Mouse (Mus musculus): ENCODE measurements around the gene Mavs. TPM values are rescaled to one million over a fixed set of nuclear protein-coding genes. Genes with fewer than 3 reads are reported as not detected.

Mavs gene
- polyA plus RNA-seq, 1 experiment from 2014 or later = 14.1 TPM

DNA sequence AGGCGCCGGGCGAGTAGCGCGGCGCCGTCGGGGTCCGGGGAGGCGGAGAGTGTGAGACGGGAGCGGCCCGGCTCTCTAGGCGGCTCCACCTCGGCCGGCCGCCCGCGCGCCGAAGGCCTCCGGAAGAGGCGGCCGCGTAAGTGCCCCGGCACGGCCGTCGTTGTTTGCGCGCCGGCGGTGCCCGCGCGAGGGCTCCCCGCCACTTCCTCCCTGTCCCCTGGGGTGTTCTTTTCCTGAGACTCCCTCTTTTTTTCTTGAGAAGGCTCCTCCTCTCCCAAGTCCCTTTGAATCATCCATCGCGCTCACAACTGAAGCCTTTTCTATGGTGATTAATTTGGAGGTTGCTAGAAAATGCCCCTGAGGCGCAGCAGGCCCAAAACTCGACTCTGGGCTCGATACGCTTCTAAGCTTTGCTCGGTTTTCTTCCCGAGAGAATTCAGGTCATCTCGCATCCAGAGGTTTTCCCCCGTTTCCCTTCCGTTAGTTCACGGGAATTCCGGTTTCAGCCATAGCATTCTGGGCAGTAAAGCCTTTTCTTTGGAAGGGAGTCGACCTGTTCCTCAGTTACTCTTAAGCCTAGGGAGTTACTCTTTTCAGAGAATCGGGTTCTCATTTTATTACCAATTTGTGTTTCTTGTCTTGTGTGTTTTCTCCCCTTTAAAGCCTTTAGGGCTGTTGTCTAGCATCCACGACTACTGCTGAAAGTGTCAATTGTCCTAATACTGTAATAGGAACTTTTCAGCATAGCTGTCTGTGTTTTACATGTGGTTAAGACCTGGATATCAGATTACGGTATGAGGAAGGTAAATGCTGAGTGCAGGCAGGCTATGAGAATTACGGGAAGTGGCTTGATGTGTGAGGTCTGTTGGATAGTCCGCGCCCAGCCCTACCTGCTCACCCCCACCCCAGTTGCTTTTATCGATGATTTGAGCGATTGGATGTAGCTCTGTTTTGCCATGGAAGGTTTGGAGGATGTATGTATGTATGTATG is 29.1 kb downstream of the Mavs start:
- WGBS = under 1% methylated on average over 38 of the region's 59 CpGs
- H3K4me3 ChIP-seq (ENCODE audit: low read depth, low read length) = peak overlapping the region; percentile 82
- H3K27ac ChIP-seq (ENCODE audit: low read length) = peak overlapping the region; percentile 99
- H3K27me3 ChIP-seq (replicated peaks; ENCODE audit: insufficient read depth, low read length) = no peaks in the 10 kb centered on the region
- DNase-seq (ENCODE audit: low spot score) (peak; percentile 88), ATAC-seq (peak; percentile 83)
- TF ChIP-seq EP300 (IDR thresholded peaks at IDR 0.05) (no peak), CTCF (IDR thresholded peaks at IDR 0.05) (no peak)
- peak overlapping the region; percentile 51 for H3K4me2 ChIP-seq (replicated peaks; ENCODE audit: low read depth, low read length)
- peaks cover 7% of the 10 kb centered on the region; the same call in 1 of the 2 replicates for H3K4me1 ChIP-seq (ENCODE audit: insufficient read depth, low read depth, low read length)
- H3K36me3 ChIP-seq (ENCODE audit: insufficient read depth, low read length) = no peaks in the 10 kb centered on the region
- H3K9ac ChIP-seq (replicated peaks; ENCODE audit: low read depth) = peak overlapping the region; percentile 75
- H3K9me3 ChIP-seq (ENCODE audit: low read length) = no peaks in the 10 kb centered on the region

- H3K36me3 ChIP-seq (ENCODE audit: insufficient read depth, low read length) = no peaks in the 10 kb centered on the region
- no peak overlapping the region for H3K27ac ChIP-seq (ENCODE audit: low read length)
- H3K4me1 ChIP-seq (ENCODE audit: insufficient read depth, low read depth, low read length) = peaks cover 7% of the 10 kb centered on the region; the same call in 1 of the 2 replicates
- peak overlapping the region; percentile 51; the same call in 1 of the 2 replicates for H3K4me2 ChIP-seq (replicated peaks; ENCODE audit: low read depth, low read length)
- no peaks in the 10 kb centered on the region for H3K27me3 ChIP-seq (replicated peaks; ENCODE audit: insufficient read depth, low read length)
- ATAC-seq (no peak), DNase-seq (ENCODE audit: low spot score) (no peak)
- H3K9ac ChIP-seq (replicated peaks; ENCODE audit: low read depth) = no peak overlapping the region
- no peak overlapping the region for H3K4me3 ChIP-seq (ENCODE audit: low read depth, low read length)
- WGBS = 48% methylated on average over 6 of the region's 6 CpGs
- TF ChIP-seq CTCF (IDR thresholded peaks at IDR 0.05) (no peak), EP300 (IDR thresholded peaks at IDR 0.05) (no peak)
- no peaks in the 10 kb centered on the region for H3K9me3 ChIP-seq (ENCODE audit: low read length)
Measured at GRCm38 (mm10) chr2:131264027-131264426, 30.2 kb downstream of the Mavs start.

DNA sequence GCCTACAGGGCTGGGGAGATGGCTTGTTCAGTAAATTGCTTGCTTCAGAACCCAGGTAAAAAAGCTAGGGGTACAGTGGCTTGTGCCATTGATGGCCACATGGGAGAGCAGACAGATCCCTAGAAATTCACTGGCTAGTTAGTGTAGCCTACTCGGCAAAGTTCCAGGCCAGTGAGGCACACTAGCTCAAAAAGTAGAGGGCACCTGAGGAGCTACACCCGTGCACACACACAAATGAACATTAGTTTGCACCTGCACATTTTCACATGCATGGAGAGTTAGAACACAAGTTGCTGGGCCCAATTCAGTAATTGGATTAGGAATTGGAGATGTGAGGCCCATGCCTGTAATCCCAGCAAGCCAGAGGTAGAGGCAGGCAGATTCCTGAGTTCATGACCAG is 31.2 kb downstream of the Mavs start:
- peaks cover 7% of the 10 kb centered on the region; the same call in 1 of the 2 replicates for H3K4me1 ChIP-seq (ENCODE audit: insufficient read depth, low read depth, low read length)
- no peak overlapping the region for H3K4me2 ChIP-seq (replicated peaks; ENCODE audit: low read depth, low read length)
- no peak for ATAC-seq
- H3K27ac ChIP-seq (ENCODE audit: low read length) = no peak overlapping the region
- no peak overlapping the region for H3K9ac ChIP-seq (replicated peaks; ENCODE audit: low read depth)
- DNase-seq (ENCODE audit: low spot score) = no peak
- H3K36me3 ChIP-seq (ENCODE audit: insufficient read depth, low read length) = no peaks in the 10 kb centered on the region
- TF ChIP-seq CTCF (IDR thresholded peaks at IDR 0.05) = no peak
- no peak for TF ChIP-seq EP300 (IDR thresholded peaks at IDR 0.05)
- no peak overlapping the region for H3K4me3 ChIP-seq (ENCODE audit: low read depth, low read length)
- no peaks in the 10 kb centered on the region for H3K9me3 ChIP-seq (ENCODE audit: low read length)
- WGBS = 76% methylated on average over 2 of the region's 2 CpGs
- no peaks in the 10 kb centered on the region for H3K27me3 ChIP-seq (replicated peaks; ENCODE audit: insufficient read depth, low read length)

- Histone ChIP-seq H3K4me2 (replicated peaks; ENCODE audit: low read depth, low read length) (no peak overlapping the region), H3K27me3 (replicated peaks; ENCODE audit: insufficient read depth, low read length) (no peaks in the 10 kb centered on the region), H3K4me3 (ENCODE audit: low read depth, low read length) (no peak overlapping the region), H3K4me1 (ENCODE audit: insufficient read depth, low read depth, low read length) (no peaks in the 10 kb centered on the region), H3K36me3 (ENCODE audit: insufficient read depth, low read length) (peaks cover 29% of the 10 kb centered on the region), H3K9ac (replicated peaks; ENCODE audit: low read depth) (no peak overlapping the region), H3K9me3 (ENCODE audit: low read length) (no peaks in the 10 kb centered on the region), H3K27ac (ENCODE audit: low read length) (no peak overlapping the region)
- DNase-seq (ENCODE audit: low spot score) (no peak), ATAC-seq (no peak)
- WGBS = 90% methylated on average over 3 of the region's 3 CpGs
- TF ChIP-seq CTCF (IDR thresholded peaks at IDR 0.05) (no peak), EP300 (IDR thresholded peaks at IDR 0.05) (no peak)
Measured at GRCm38 (mm10) chr2:131275493-131275892, 41.6 kb downstream of the Mavs start.

DNA sequence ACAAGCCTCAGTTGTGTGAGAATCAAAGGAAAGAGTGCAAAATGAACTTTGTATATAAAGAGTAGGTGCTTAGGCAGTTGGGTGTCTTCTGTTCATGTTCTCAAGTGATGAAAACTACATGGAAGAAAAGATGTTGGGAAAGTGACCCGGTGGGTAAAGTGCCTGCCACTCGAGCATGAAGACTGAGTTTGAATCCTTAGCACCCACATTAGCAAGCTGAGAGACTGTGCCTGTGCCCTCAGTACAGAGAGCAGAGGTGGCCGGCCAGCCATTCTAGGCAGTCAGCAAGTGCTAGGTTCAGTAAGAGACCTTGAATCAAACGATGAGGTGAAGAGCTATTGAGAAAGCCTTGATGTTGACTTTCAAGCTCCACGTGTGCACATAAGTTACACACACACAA is 42.9 kb downstream of the Mavs start:
- Histone ChIP-seq H3K9ac (replicated peaks; ENCODE audit: low read depth) (no peak overlapping the region), H3K4me3 (ENCODE audit: low read depth, low read length) (no peak overlapping the region), H3K9me3 (ENCODE audit: low read length) (no peaks in the 10 kb centered on the region), H3K4me1 (ENCODE audit: insufficient read depth, low read depth, low read length) (no peaks in the 10 kb centered on the region), H3K36me3 (ENCODE audit: insufficient read depth, low read length) (peaks cover 35% of the 10 kb centered on the region), H3K4me2 (replicated peaks; ENCODE audit: low read depth, low read length) (no peak overlapping the region), H3K27ac (ENCODE audit: low read length) (no peak overlapping the region), H3K27me3 (replicated peaks; ENCODE audit: insufficient read depth, low read length) (no peaks in the 10 kb centered on the region)
- DNase-seq (ENCODE audit: low spot score) (no peak), ATAC-seq (no peak)
- 74% methylated on average over 5 of the region's 5 CpGs for WGBS
- TF ChIP-seq EP300 (IDR thresholded peaks at IDR 0.05) (no peak), CTCF (IDR thresholded peaks at IDR 0.05) (no peak)

- H3K27ac ChIP-seq (ENCODE audit: low read length) = no peak overlapping the region
- TF ChIP-seq CTCF (IDR thresholded peaks at IDR 0.05) (no peak), EP300 (IDR thresholded peaks at IDR 0.05) (no peak)
- WGBS = 81% methylated on average over 1 of the region's 1 CpGs
- no peak overlapping the region for H3K4me3 ChIP-seq (ENCODE audit: low read depth, low read length)
- no peaks in the 10 kb centered on the region for H3K27me3 ChIP-seq (replicated peaks; ENCODE audit: insufficient read depth, low read length)
- DNase-seq (ENCODE audit: low spot score) = no peak
- H3K9ac ChIP-seq (replicated peaks; ENCODE audit: low read depth) = no peak overlapping the region
- H3K4me2 ChIP-seq (replicated peaks; ENCODE audit: low read depth, low read length) = no peak overlapping the region
- no peaks in the 10 kb centered on the region for H3K4me1 ChIP-seq (ENCODE audit: insufficient read depth, low read depth, low read length)
- H3K36me3 ChIP-seq (ENCODE audit: insufficient read depth, low read length) = peaks cover 15% of the 10 kb centered on the region; the same call in 1 of the 2 replicates
- no peaks in the 10 kb centered on the region for H3K9me3 ChIP-seq (ENCODE audit: low read length)
- no peak for ATAC-seq
Measured at GRCm38 (mm10) chr2:131281596-131281995, 47.7 kb downstream of the Mavs start.

Measured in lung, postnatal 0 days (tissue).